Comparison of ENCODE assay signal across 9 mouse cellular contexts in the genomic region with DNA sequence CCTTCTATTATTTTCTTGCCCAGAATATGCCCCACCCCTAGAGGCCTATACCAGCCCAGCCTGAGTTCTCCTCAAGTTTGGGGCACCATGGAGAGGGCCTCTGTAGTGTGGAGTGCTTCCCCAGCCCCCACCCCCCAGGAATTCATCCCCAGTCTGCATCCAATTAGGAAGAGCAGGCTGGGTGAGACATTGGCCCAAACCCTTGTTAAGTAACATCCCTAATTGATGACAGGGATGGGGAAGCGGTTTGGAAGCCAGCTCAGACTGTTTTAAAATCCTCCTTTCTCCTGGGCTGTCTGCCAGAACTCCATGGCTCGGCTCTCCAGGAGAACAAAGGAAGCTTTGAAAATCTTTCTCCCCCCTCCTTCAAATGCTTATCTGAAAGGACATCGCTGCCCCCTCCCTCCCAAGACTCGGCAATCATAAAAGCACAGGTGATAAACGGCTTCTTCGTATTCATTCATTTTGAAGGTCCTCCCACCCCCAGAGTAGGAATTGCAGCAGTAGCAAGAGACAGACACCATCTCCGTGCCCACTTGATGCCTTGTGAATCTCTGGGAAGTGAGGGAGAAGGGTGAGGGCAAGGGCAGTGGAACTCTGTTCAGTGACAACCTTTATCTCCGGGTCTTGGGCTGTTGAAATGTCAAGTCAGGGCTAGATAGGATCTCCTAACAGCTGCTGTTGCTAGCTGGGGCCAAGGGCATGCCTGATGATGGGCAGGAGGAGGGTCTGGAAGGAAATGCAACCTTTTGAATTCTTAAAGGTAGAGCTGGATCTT.
A peak's percentile ranks its signal among the peaks of the same experiment; 100 is the strongest.
DNase-seq lines count a peak whose midpoint lies in the region; ATAC-seq and TF ChIP-seq lines count a peak whose summit lies in the region.
"Had no signal": no experiment of that assay in that cellular context is flagged by ENCODE, and none has a peak within 500 bp of the region (broad histone marks: within the 10 kb centered on the region; RNA-seq: fewer than 3 reads in every experiment).

No protein-coding gene starts in this region.

- 0 out of 2 replicates have a peak, but pooled peaks cover 4% of the 10 kb centered on the region for H3K9me3 ChIP-seq in forebrain, embryonic 10.5 days
- H3K9me3 ChIP-seq in neural tube, embryonic 14.5 days (ENCODE audit: control insufficient read depth, low read length), result no peaks in the 10 kb centered on the region
- H3K9me3 ChIP-seq in kidney, embryonic 16.5 days (ENCODE audit: low read length), result no peaks in the 10 kb centered on the region
- H3K9me3 ChIP-seq: liver, embryonic 13.5 days had no signal

- H3K27me3 ChIP-seq in heart, adult 2 months (ENCODE audit: control insufficient read depth, insufficient read depth, low read length), result no peaks in the 10 kb centered on the region
- H3K27me3 ChIP-seq in forebrain, embryonic 10.5 days (ENCODE audit: poor library complexity, severe bottlenecking), result no peaks in the 10 kb centered on the region
- H3K27me3 ChIP-seq in neural tube, embryonic 14.5 days (ENCODE audit: control insufficient read depth, insufficient read depth, low read length), result no peaks in the 10 kb centered on the region
- H3K27me3 ChIP-seq in kidney, embryonic 16.5 days (ENCODE audit: insufficient read depth, low read length), result no peaks in the 10 kb centered on the region
- H3K27me3 ChIP-seq: liver, embryonic 13.5 days had no signal

- peak; percentile 66 for DNase-seq in heart, adult 11 months
- DNase-seq in heart, adult 2 months, result no peak
- peak; percentile 98 for DNase-seq in Muller cell, postnatal 12 days (ENCODE audit: inconsistent ontology term)
- DNase-seq in forebrain, embryonic 10.5 days (ENCODE audit: extremely low spot score, low spot score), result no peak
- peak; percentile 52 to 84 for DNase-seq in layer of hippocampus, adult 2 months (ENCODE audit: low spot score in 2 of 2)
- no peak for DNase-seq in urinary bladder, adult 18-20 months (ENCODE audit: low spot score in 2 of 2)
- DNase-seq: liver, embryonic 13.5 days had no signal

- no peak overlapping the region for H3K27ac ChIP-seq in heart, adult 2 months
- peak overlapping the region; percentile 69 for H3K27ac ChIP-seq in forebrain, embryonic 10.5 days
- peak overlapping the region; percentile 37; the same call in 1 of the 2 replicates for H3K27ac ChIP-seq in layer of hippocampus, adult 2 months
- peak overlapping the region; percentile 57; the same call in 1 of the 2 replicates for H3K27ac ChIP-seq in neural tube, embryonic 14.5 days (ENCODE audit: low read depth, low read length)
- H3K27ac ChIP-seq in kidney, embryonic 16.5 days (ENCODE audit: low read length), result no peak overlapping the region
- H3K27ac ChIP-seq: liver, embryonic 13.5 days had no signal

- no peaks in the 10 kb centered on the region for H3K79me2 ChIP-seq in heart, adult 2 months (replicated peaks; ENCODE audit: control insufficient read depth, insufficient read depth, low read length)

- H3K4me1 ChIP-seq in heart, adult 2 months (ENCODE audit: control insufficient read depth, insufficient read depth, low read length), result no peaks in the 10 kb centered on the region
- H3K4me1 ChIP-seq in forebrain, embryonic 10.5 days, result peaks cover 33% of the 10 kb centered on the region
- H3K4me1 ChIP-seq in neural tube, embryonic 14.5 days (ENCODE audit: control insufficient read depth, insufficient read depth, low read length), result 0 out of 2 replicates have a peak, but pooled peaks cover 11% of the 10 kb centered on the region
- no peaks in the 10 kb centered on the region for H3K4me1 ChIP-seq in kidney, embryonic 16.5 days (ENCODE audit: insufficient read depth, low read length)
- H3K4me1 ChIP-seq: liver, embryonic 13.5 days had no signal

- WGBS in heart, adult 2 months, result 15% methylated on average over 8 of the region's 8 CpGs
- WGBS in forebrain, embryonic 10.5 days, result 53% methylated on average over 8 of the region's 8 CpGs
- WGBS in neural tube, embryonic 14.5 days, result 11% methylated on average over 8 of the region's 8 CpGs
- WGBS in kidney, embryonic 16.5 days, result 41% methylated on average over 8 of the region's 8 CpGs

- intact Hi-C loops in heart, adult 2 months (cut with DNase I), result no loop called here

- no peak overlapping the region for H3K9ac ChIP-seq in heart, adult 2 months (ENCODE audit: low read depth, low read length)
- no peak overlapping the region for H3K9ac ChIP-seq in neural tube, embryonic 14.5 days (replicated peaks; ENCODE audit: low read depth, low read length)
- H3K9ac ChIP-seq in kidney, embryonic 16.5 days (replicated peaks; ENCODE audit: low read length), result no peak overlapping the region
- H3K9ac ChIP-seq: liver, embryonic 13.5 days had no signal

- H3K4me3 ChIP-seq in heart, adult 2 months, result no peak overlapping the region
- H3K4me3 ChIP-seq in forebrain, embryonic 10.5 days, result no peak overlapping the region
- H3K4me3 ChIP-seq in layer of hippocampus, adult 2 months, result no peak overlapping the region
- H3K4me3 ChIP-seq in neural tube, embryonic 14.5 days (ENCODE audit: low read depth, low read length), result no peak overlapping the region
- no peak overlapping the region for H3K4me3 ChIP-seq in kidney, embryonic 16.5 days (ENCODE audit: low read length)
- H3K4me3 ChIP-seq: liver, embryonic 13.5 days had no signal

- TF ChIP-seq EP300 in heart, adult 2 months (IDR thresholded peaks at IDR 0.05; ENCODE audit: insufficient read depth, low read depth, low read length), result no peak

- ATAC-seq in neural tube, embryonic 14.5 days (ENCODE audit: low read depth), result peak; percentile 71
- no peak for ATAC-seq in kidney, embryonic 16.5 days (ENCODE audit: low FRiP score, low TSS enrichment)

- no peak for TF ChIP-seq POLR2A in heart, adult 2 months (IDR thresholded peaks at IDR 0.05; ENCODE audit: insufficient read depth, low read depth, low read length)

- no peak overlapping the region for H3K4me2 ChIP-seq in neural tube, embryonic 14.5 days (ENCODE audit: low read depth, low read length)
- no peak overlapping the region for H3K4me2 ChIP-seq in kidney, embryonic 16.5 days (replicated peaks; ENCODE audit: low read depth, low read length)
- H3K4me2 ChIP-seq: liver, embryonic 13.5 days had no signal

- no peaks in the 10 kb centered on the region for H3K36me3 ChIP-seq in heart, adult 2 months (ENCODE audit: control insufficient read depth, insufficient read depth, low read length)
- H3K36me3 ChIP-seq in forebrain, embryonic 10.5 days (replicated peaks), result no peaks in the 10 kb centered on the region
- H3K36me3 ChIP-seq in neural tube, embryonic 14.5 days (ENCODE audit: control insufficient read depth, insufficient read depth, low read length), result no peaks in the 10 kb centered on the region
- H3K36me3 ChIP-seq in kidney, embryonic 16.5 days (ENCODE audit: insufficient read depth, low read length), result no peaks in the 10 kb centered on the region
- H3K36me3 ChIP-seq: liver, embryonic 13.5 days had no signal

- TF ChIP-seq CTCF in heart, adult 2 months (IDR thresholded peaks at IDR 0.05), result no peak
- TF ChIP-seq CTCF in layer of hippocampus, adult 2 months (conservative IDR thresholded peaks at IDR 0.05), result no peak

Comparison
In these comparisons a context has a peak if more than half of its experiments do, and no peak if none do; other contexts are left out.
1. DNase-seq: peak in heart, adult 11 months (single experiment), Muller cell, postnatal 12 days (single experiment) and layer of hippocampus, adult 2 months (2 of 2); none in heart, adult 2 months (0 of 2), forebrain, embryonic 10.5 days (single experiment) and urinary bladder, adult 18-20 months (0 of 2).
2. H3K27ac ChIP-seq: peak in forebrain, embryonic 10.5 days (single experiment), layer of hippocampus, adult 2 months (single experiment) and neural tube, embryonic 14.5 days (single experiment); none in heart, adult 2 months (single experiment) and kidney, embryonic 16.5 days (single experiment).